Mouse (Mus musculus) kidney, adult 2 months (tissue): ENCODE results near the gene Muc13.

ENCODE experiments used
- CTCF ChIP-seq: fragments of 200-500 bp; conservative IDR thresholded peaks from 2 replicates; pipeline ENCODE4 v1.5.1; 2011; ENCODE audit warnings: low read depth, mild to moderate bottlenecking, control low read depth, low read length, moderate library complexity, mixed read lengths; ENCODE audit not compliant: insufficient read depth, insufficient read length
- POLR2A ChIP-seq: fragments of 200-500 bp; IDR thresholded peaks from one replicate; pipeline ENCODE4 v1.6.1; 2011; ENCODE audit warnings: low read depth, low read length, control low read depth

GRCm38 (mm10) chr16:33829842-33830511 is 36.1 kb downstream of the Muc13 start:
- TF ChIP-seq CTCF (no peak), POLR2A (no peak)
